Mouse (Mus musculus) kidney, postnatal 10 days (tissue): ENCODE data around the gene Fto.

ENCODE experiments used
- DNase-seq: peaks from one replicate; pipeline ENCODE4 v3.0.0; 2021; ENCODE audit warnings: mixed read lengths

Gene Fto

GRCm38 (mm10) chr8:91534752-91535151 is 221.4 kb downstream of the Fto start:
- DNase-seq: no peak

GRCm38 (mm10) chr8:91538109-91538508 is 224.8 kb downstream of the Fto start:
- DNase-seq: no peak

DNA sequence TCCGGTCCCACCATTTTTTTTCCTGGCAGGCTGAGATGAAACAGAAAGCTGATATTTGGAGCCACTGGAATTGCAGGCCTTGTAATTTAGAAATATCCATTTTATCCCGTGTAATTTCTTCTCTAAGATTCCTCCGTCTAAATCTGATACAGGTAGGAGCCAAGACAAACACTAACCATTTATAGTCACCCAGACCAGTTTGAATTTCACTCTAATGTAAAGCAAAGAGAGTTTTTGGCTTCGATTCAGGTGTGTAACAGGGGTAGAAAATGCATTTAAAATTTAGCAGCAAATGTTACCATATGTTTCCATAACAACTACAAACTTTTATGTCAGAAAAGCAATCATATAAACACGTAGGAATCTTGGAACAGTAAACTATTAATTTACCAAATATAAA is 225.6 kb downstream of the Fto start:
- DNase-seq: no peak

DNA sequence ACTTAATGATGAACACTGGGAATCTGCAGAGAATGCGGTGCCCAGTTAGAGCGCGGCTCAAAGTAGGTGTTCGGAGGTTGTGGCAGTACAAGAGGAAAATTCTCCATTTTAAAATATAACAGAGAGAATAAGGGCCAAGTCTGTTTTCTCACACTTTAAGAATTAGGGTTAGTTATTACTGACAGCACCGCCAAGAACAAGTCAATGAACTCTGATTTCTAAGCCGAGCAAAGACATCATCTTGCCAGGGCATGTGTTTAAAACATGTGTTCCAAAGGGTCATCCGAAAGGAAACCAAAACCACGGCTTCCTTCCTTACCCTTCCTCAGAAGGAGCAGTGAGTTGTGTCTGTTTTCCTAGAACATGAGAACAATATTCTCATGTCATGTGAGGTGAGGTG is 226.3 kb downstream of the Fto start:
- DNase-seq: no peak

DNA sequence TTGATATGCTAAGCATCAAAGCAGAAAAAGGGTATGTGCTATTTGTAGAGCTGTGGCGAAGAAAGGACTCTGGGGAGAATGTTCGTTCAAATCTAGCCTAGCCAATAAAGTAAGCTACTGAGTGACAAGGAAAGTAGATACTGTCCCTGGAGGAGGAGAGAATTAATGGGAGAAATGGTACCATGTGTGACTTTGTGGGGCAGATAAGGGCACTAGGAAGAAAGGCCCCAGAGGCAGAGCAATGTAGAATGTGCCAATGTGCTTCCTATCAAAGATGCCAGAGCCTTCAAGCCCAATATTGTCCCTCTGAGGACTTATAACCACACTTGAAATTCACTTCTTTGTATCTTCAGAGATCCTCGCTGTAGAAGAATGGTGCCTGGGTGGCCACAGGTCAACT is 227.9 kb downstream of the Fto start:
- DNase-seq: no peak

- DNase-seq: no peak
Measured at GRCm38 (mm10) chr8:91545561-91545960, 232.2 kb downstream of the Fto start.

DNA sequence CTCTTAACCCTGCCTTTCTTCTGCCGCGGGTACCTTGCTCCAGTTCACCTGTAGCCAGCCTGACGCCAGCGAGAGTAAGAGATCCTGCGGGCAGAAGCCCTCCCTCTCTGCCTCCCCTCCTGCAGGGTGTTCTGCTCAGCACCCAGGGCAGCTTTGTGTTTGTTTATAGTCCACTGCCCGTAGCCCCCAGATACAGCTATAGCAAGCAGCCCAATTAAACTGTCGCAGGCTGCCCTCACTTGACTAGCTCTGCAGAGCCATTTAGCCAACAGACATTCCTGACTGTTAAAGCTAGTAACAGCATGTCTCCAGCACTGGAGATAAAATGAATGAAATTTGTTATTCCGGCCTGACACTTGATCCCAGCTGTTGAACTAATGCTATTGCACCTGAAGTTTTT is 233.3 kb downstream of the Fto start:
- DNase-seq: no peak

- DNase-seq: no peak
Measured at GRCm38 (mm10) chr8:91550131-91550530, 236.8 kb downstream of the Fto start.

DNA sequence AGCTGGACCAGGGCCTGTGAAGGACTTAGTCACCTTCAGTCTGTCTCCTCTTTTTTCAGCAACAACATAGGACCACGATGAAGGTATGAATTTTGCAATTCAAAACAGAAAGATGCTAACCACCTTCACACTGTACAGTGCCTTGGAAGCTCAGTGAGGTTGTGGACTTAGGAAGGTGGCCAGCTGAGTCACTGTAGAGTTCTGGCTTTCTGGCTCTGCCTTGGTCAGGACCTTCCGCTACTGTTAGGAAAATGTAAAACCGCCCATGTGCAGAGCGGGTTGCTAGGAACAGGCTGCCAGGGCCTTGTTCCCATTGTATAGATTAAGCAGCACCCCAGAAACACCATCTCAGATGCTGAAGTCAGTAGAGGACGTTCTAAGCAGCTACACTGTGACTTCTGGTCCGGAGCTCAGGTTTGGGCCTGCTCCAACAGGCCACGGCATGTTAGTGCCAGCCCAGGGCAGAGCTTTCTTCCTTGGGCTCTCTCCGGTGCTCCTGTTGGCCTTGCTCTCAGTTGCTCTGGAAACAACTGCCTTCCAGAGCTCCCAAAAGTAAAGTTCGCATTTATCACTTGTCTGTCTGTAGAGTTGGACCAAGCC is 237.9 kb downstream of the Fto start:
- no peak for DNase-seq

DNA sequence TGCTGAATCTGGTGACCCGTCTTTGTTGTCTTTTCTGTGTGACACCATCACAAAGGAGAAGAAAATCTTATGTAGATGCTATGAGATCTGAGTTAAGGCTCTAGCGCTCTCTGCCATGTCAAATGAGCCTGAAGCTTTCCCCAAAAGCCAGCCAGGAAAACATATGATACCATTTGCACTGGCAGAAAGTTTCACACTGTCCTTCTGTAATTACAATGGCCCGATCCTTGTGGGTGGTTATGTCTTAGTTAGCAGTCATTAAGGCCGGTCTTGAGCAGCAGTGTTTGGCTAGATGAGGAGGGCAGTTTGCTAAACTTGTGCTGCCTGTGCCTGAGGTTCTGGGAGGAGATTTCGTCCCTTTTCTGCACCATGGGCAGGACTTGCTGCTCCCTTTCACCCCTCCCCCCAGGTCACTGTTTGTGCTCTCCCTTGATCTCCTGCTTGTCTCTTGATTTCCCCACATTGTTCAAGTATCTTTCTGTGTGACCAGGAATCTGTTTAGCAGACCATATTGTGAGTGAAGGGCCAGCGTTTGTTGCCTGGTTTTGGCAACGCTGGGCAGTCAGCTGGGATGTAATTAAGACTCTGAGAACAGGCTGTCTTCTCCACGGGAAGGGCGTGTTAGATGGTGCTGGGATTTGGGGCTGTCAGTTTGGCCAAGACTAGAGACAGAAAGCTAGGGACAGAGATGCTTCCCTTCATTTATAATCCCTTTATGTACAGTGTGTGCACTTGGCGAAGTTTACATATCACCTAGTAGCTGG is 238.6 kb downstream of the Fto start:
- no peak for DNase-seq

DNA sequence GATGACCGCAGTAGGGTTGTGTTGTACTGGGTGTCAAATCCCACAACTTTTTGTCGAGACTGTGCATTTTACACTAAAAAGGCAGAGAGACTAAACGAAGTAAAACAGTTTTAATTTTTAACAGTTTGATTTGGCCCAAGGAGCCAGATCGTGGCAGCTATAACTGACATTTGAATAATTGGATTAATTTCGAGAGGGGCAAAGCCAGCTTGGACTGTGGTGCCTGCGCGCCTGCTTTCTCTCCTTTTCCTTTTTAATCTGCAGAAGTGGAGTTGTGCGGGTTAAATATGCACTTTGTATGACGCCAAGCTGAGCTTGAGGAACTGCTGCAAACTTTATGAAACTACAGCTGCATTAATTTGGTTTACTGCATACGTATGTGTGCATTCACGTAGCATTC is 239.3 kb downstream of the Fto start:
- no peak for DNase-seq

DNA sequence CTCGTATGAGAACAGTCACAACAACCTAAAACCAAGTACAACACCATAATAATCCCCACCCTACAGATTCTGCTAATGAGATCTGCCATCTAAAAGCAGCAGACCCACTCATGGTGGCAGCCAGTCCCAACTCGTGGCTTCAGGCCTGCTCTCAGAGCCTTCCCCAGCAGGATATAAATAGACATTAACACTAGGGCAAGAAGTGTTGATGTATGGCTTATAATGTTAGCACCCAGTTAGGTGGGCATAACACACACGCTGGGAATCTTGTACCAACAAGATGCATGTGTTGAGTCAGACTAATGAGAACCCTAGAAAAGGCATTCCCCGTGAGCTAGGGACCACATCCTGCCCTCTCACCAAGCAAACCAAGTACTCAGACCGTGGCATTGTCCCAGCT is 240.1 kb downstream of the Fto start:
- no peak for DNase-seq

DNA sequence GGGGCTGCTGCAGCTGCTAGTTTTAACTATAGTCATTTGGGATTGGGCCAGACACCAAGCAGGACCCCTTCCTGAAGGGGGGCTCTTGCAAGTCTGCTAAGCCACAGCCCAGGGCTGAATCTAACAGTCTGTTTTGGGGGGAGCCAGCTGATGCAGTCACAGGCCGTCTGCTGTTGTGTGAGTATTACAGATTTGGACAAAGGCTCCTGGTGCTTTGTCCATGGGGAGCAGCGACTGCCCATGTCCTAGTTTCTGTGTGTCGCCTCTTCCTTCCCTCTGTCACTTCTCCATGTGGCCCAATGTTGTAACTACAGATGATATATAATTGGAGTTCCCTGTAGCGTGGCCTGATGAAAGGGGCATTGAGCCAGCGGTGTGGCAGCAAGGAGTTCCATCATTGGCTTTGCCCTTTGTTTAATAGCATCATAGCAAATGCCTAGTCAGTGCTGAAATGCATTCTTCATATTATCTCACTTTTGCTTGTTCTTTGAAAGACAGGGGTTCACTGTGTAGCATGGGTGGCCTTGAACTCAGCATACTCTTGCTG is 243.8 kb downstream of the Fto start:
- DNase-seq: no peak

DNA sequence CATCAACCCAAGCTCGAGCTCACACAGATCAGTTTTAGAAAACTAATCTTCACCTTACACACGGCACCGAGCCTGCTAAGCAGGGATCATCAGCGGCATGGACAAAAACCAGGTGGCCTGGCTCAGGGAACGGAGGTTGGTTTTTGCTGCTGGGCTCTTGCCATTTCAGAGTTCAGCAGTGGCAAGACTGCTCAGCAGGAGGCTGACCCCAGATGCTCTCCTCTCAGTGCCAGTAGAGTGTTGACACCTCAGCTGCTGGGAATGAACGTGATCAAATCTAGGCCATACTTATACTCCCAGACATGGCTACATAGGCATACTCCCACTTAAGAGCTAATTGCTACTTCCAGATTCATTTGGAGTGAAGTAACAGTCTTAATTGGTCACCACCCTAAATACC is 245.1 kb downstream of the Fto start:
- no peak for DNase-seq

DNA sequence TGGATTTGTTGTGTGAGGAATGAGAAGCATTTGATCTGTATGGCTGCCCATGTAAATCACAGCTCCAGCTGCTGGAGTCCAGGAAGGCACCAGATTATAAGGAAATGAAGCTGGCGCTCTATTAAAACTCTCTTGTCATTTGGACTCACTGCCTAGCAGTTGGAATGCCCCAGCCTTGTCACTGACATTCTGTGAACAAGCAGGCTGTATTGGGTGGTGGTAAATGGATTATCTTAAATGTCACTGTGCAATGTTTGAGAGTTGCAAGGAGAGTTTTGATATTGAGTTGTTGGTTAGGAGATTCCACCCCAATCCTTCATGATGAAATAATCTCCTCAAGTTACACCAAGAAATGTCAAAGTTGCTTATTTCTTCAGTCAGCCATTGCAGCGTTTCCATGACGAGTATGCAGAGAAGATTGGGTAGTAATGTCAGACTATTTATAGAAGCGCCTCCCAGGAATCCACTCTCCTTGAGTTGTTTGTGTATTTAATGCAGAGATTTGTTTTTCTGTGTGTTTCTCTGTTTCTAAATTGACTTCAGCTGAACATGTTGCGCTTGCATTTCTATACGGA is 246.8 kb downstream of the Fto start:
- no peak for DNase-seq

- no peak for DNase-seq
Measured at GRCm38 (mm10) chr8:91561241-91561640, 247.9 kb downstream of the Fto start.

DNA sequence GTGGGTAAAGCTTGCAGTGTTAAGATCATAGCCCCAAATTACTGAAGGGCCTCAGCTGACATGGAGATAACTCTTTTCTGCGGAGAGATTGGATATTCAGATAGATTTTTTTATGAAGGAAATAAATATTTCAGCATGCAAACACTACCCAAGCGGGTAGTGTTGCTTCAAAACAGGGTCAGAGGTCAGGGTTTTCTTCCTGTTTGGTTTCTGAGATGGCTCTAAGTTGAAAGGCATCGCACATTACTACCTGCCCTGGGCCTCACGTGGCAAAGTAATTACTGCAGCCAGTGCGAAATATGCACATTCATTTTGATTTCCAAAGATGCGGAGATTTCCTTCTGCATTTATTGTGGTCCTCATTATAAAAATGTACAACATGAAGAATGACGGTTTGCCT is 249.3 kb downstream of the Fto start:
- DNase-seq: no peak

DNA sequence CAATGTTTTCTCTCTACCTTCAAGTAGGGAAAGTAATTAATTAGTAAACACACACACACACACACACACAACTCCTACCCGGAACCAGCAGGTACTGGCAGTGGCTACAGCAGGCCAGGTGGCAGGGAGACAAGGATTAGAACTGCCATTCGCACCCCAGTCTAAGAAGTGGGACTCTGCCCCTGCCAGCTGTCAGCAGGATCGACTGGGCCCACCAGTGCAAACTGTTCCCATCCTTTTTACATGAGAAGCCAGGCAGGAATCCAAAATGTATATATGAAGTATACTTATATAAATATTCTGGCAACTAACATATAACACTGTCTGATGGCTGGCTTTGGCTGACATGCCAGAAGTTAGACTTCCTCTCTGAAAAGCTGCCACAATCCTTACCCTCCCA is 250.0 kb downstream of the Fto start:
- DNase-seq: no peak

- DNase-seq: no peak
Measured at GRCm38 (mm10) chr8:91565869-91566502, 252.7 kb downstream of the Fto start.

- no peak for DNase-seq
Measured at GRCm38 (mm10) chr8:91566503-91566869, 253.2 kb downstream of the Fto start.

DNA sequence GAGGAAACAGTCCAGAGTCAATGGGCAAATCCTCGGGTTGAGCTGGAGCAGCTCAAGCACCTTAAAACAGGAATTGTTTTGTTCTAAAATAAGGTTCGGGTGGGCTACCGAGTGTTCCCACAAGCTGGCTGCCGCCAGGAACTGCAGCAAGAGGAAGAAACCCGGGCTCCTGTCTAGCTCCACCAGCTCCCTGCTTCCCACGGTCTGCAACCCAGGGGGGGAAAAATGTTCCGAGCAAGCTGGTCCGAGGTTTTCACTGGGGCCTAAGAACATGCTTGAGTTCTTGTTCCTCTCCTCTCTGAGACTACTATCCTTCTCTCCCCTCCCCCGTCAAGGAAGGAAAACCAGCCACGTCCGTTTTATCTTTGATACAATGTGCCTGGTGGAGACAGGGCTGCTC is 256.5 kb downstream of the Fto start:
- DNase-seq: peak; percentile 32

- DNase-seq: no peak
Measured at GRCm38 (mm10) chr8:91570809-91571208, 257.5 kb downstream of the Fto start.

GRCm38 (mm10) chr8:91571978-91572377 is 258.7 kb downstream of the Fto start:
- DNase-seq: no peak

DNA sequence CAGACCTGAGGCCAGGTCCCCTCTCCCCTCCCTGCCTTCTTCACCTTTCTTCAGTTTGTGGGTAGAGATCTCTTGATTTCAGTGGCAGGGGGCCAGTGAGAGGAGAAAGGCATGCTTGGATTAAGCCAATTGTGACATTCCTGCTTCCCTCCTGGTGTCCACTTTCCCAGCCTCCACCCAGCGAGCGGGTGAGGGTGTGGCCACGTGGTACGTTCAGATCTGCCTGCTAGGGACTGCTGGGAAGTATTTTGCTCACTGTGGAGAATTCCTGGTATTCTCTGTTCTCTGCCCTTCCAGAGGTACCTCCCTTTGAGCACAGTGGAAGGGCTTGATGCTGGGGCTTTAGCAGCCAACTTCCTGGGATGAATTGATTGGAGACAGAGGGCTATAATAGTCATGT is 259.3 kb downstream of the Fto start:
- peak; percentile 57 for DNase-seq
